Mouse (Mus musculus) embryonic facial prominence, embryonic 14.5 days (tissue): ENCODE results near the gene Mrpl20. TPM values are rescaled to one million over a fixed set of nuclear protein-coding genes. Genes with fewer than 3 reads are reported as not detected.
A peak's percentile ranks its signal among the peaks of the same experiment; 100 is the strongest.

Source experiments
- ATAC-seq: fragments of 200-750 bp; cut with Nextera tagmentation; 2 replicates; pipeline ENCODE4 v1.8.0; 2017; ENCODE audit warnings: low read depth, moderate number of reproducible peaks, moderate TSS enrichment
- DNase-seq: peaks from one replicate; pipeline ENCODE4 v3.0.0-alpha.2; 2015; ENCODE audit warnings: low spot score
- H3K27ac ChIP-seq: fragments of 300-500 bp; sonication (generic); replicated peaks from 2 replicates; pipeline ENCODE4 v1.5.1; 2014; ENCODE audit warnings: low read depth, mild to moderate bottlenecking, low read length, moderate library complexity
- H3K27me3 ChIP-seq: fragments of 300-500 bp; sonication (generic); replicated peaks from 2 replicates; pipeline ENCODE4 v1.6.1; 2014; ENCODE audit warnings: low read length; ENCODE audit not compliant: control insufficient read depth, insufficient read depth
- H3K36me3 ChIP-seq: fragments of 300-500 bp; sonication (generic); 2 replicates; pipeline ENCODE4 v1.6.1; 2014; ENCODE audit warnings: low read length, mixed read lengths; ENCODE audit not compliant: control insufficient read depth, insufficient read depth
- H3K4me1 ChIP-seq: fragments of 300-500 bp; sonication (generic); 2 replicates; pipeline ENCODE4 v1.6.1; 2014; ENCODE audit warnings: antibody characterized with exemption, low read length; ENCODE audit not compliant: control insufficient read depth, insufficient read depth
- H3K4me2 ChIP-seq: fragments of 300-500 bp; sonication (generic); 2 replicates; pipeline ENCODE4 v1.6.1; 2014; ENCODE audit warnings: low read depth, mild to moderate bottlenecking, low read length, moderate library complexity, mixed read lengths
- H3K4me3 ChIP-seq: fragments of 300-500 bp; sonication (generic); 2 replicates; pipeline ENCODE4 v1.5.1; 2014; ENCODE audit warnings: low read depth, mild to moderate bottlenecking, low read length
- H3K9ac ChIP-seq: fragments of 300-500 bp; sonication (generic); 2 replicates; pipeline ENCODE4 v1.6.1; 2014; ENCODE audit warnings: low read depth, mild to moderate bottlenecking, low read length, moderate library complexity, mixed read lengths
- H3K9me3 ChIP-seq: fragments of 300-500 bp; sonication (generic); 2 replicates; pipeline ENCODE4 v1.6.1; 2016; ENCODE audit warnings: low read length; ENCODE audit not compliant: control insufficient read depth
- WGBS: fragments of 180-500 bp; shearing (Covaris S2); extraction: QIAGEN DNeasy Blood & Tissue Kit; methylation state at CpG from one replicate; pipeline ENCODE4 v1.1.7; 2014; 5-methylcytosine and 5-hydroxymethylcytosine counted together
- polyA plus RNA-seq: library from polyadenylated mRNA; unstranded; fragments of >200 nt; fragmentation: Nextera tagmentation; extraction: Ambion mirVana; gene quantifications from 2 replicates; pipeline ENCODE4 v1.2.1, GENCODE M21; 2014

The Mrpl20 gene
- polyA plus RNA-seq, 1 experiment from 2014 or later: 219 TPM

DNA sequence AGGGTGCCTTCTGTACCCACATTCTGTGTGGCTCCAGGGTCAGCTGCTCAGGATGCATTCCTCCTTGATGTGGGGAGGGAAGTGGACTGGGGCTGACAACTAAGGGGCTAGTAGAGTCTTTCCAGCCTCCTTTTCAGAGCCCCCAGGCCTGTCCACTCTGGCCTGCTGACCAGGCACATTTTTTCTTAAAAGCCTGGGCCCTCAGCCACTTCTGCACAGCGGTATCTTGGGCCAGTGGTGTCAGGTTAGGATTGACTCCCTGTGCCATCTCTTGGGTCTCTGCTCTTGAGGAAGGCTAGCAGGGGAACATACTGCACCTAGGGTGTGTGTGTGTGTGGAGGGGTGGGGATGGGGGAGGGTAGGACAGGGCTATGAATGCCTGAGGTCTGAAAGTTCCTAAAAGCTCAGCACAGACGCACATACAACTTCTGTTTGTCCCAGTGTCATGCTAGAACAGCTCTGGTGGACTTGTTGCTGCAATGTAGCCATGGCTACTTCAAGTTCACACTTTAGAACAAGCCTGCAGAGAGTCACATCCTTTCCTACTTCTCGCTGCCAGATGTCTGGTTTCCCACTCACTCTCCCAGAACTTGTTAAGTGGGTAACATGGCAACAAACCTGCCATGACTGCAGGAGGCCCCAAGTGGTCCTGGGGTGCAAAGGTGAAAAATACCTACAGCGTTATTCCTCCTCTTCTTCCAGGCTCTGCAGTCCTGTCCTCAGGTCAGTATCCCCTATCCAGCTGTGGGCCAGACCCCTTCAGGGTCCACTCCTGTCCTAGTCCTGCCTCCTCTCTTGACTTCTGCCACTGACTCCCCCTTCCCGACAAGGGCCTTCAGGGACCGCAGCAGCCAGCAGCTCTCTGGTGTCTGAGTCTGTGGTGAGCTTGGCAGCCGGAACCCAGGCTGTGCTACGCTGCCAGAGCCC, 37.7 kb downstream of the Mrpl20 start:
- Histone ChIP-seq H3K4me3 (peak overlapping the region; percentile 52), H3K27ac (peak overlapping the region; percentile 81), H3K4me2 (peak overlapping the region; percentile 94), H3K27me3 (no peaks in the 10 kb centered on the region), H3K9ac (peak overlapping the region; percentile 69), H3K9me3 (no peaks in the 10 kb centered on the region), H3K36me3 (peaks cover 14% of the 10 kb centered on the region; the same call in 1 of the 2 replicates), H3K4me1 (peaks cover 30% of the 10 kb centered on the region)
- DNase-seq: no peak
- ATAC-seq: no peak
- WGBS: 4% methylated on average over 7 of the region's 8 CpGs

DNA sequence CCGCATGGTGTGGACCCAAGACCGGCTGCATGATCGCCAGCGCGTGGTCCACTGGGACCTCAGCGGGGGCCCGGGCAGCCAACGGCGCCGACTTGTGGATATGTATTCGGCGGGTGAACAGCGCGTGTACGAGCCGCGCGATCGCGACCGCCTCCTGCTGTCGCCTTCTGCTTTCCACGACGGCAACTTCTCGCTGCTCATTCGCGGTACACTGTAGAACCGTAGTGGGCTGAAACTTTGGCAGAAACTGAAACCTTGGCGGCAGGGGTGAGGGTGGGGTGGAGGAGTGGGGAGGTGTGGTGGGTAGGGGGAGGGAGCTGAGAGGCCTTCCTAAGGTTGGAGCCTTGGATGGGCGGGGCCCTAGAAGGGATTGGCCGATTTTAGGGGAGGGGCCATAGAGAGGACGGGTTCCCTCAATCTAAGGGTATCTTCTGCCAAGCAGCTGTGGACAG, 38.4 kb downstream of the Mrpl20 start:
- peaks cover 14% of the 10 kb centered on the region; the same call in 1 of the 2 replicates for H3K36me3 ChIP-seq
- no peaks in the 10 kb centered on the region for H3K27me3 ChIP-seq
- H3K9ac ChIP-seq: peak overlapping the region; percentile 69
- WGBS: under 1% methylated on average over 31 of the region's 32 CpGs
- DNase-seq (peak; percentile 89), ATAC-seq (peak; percentile 58)
- peak overlapping the region; percentile 94 for H3K4me2 ChIP-seq
- peak overlapping the region; percentile 81 for H3K27ac ChIP-seq
- peaks cover 30% of the 10 kb centered on the region for H3K4me1 ChIP-seq
- peak overlapping the region; percentile 52 for H3K4me3 ChIP-seq
- no peaks in the 10 kb centered on the region for H3K9me3 ChIP-seq

DNA sequence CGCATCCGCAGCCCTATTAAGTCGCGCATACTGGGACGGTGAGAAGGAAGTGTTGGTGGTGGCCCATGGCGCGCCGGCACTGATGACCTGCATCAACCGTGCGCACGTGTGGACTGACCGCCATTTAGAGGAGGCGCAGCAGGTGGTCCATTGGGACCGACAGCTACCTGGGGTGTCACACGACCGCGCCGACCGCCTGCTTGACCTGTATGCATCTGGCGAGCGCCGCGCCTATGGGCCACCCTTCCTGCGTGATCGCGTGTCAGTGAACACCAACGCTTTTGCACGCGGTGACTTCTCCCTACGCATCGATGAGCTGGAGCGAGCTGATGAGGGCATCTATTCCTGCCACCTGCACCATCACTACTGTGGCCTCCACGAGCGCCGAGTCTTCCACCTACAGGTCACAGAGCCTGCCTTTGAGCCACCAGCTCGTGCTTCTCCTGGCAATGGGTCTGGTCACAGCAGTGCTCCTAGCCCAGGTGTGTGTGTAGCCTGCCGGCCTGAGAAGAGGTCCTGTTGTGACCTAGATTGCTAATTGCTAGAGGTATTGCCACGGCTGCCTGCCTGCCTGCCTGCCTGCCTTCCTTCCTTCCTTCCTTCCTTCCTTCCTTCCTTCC, 39.1 kb downstream of the Mrpl20 start:
- H3K27ac ChIP-seq: no peak overlapping the region
- H3K4me2 ChIP-seq: peak overlapping the region; percentile 94
- H3K9ac ChIP-seq: no peak overlapping the region
- peak overlapping the region; percentile 52 for H3K4me3 ChIP-seq
- H3K27me3 ChIP-seq: no peaks in the 10 kb centered on the region
- no peak for ATAC-seq
- peaks cover 14% of the 10 kb centered on the region; the same call in 1 of the 2 replicates for H3K36me3 ChIP-seq
- WGBS: 42% methylated on average over 38 of the region's 38 CpGs
- DNase-seq: no peak
- peaks cover 34% of the 10 kb centered on the region for H3K4me1 ChIP-seq
- H3K9me3 ChIP-seq: no peaks in the 10 kb centered on the region

DNA sequence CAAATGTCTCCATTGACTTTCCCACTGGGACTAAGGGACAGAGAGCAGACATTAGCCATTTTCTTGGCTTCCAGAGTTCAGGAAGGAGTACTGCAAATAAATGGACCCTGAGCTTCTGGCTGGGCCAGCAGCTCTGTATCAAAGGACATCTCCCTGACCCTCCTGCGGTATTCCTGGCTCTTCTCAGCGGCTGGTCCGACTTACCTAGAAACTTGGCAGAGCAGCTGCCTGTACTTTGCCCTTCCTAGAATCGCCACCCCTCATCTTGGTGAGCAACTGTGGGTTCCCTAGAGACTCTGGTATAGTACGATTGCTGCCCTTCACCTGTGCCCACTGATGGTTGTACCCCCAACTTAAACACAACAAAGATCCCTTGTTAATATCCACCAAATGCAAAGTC, 40.6 kb downstream of the Mrpl20 start:
- no peak overlapping the region for H3K9ac ChIP-seq
- peaks cover 31% of the 10 kb centered on the region for H3K4me1 ChIP-seq
- H3K27me3 ChIP-seq: no peaks in the 10 kb centered on the region
- WGBS: 89% methylated on average over 5 of the region's 5 CpGs
- no peak overlapping the region for H3K27ac ChIP-seq
- no peak for DNase-seq
- H3K9me3 ChIP-seq: no peaks in the 10 kb centered on the region
- H3K4me3 ChIP-seq: no peak overlapping the region
- no peak for ATAC-seq
- no peak overlapping the region for H3K4me2 ChIP-seq
- H3K36me3 ChIP-seq: peaks cover 14% of the 10 kb centered on the region; the same call in 1 of the 2 replicates

DNA sequence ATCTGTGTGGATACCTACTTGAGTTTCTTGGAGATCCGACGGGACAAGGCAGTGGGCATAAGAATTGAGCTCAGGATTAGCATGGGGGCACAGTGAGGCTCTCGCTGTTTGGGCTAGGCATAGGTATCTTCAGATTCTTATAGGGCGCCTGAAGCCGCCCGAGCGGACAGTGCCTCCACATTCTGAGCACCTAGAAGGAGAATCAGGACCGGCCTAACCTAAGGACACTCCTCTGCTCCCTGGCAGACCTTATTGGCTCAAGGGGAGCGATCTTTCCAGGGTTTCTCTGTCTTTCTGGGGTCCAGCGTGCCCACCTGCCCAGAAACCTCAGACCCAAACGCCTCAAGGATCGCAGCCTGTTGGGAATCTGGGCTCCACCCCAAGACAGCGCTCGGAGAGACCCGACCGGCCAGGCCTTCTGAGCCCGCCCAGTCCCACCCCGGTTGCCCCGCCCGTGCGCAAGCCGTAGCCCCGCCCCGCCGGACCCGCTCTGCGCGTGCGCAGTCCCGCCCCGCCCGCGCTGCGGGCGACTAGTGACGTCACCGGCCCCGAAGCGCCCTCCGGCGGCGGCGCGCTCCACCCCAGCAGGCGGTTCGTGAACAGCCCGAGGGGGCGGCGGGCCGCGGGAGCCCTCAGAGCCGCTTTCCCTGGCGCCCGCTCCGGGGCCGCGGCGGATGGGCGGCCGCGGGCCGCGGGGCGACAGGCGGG, 44.3 kb downstream of the Mrpl20 start, which contains the start of gene Dvl1:
Gene Dvl1, plus strand, starts transcription at position 532 of the 708 bp plus-strand sequence.
- peak within 1 kb of the TSS; percentile 72 for H3K27ac ChIP-seq

DNA sequence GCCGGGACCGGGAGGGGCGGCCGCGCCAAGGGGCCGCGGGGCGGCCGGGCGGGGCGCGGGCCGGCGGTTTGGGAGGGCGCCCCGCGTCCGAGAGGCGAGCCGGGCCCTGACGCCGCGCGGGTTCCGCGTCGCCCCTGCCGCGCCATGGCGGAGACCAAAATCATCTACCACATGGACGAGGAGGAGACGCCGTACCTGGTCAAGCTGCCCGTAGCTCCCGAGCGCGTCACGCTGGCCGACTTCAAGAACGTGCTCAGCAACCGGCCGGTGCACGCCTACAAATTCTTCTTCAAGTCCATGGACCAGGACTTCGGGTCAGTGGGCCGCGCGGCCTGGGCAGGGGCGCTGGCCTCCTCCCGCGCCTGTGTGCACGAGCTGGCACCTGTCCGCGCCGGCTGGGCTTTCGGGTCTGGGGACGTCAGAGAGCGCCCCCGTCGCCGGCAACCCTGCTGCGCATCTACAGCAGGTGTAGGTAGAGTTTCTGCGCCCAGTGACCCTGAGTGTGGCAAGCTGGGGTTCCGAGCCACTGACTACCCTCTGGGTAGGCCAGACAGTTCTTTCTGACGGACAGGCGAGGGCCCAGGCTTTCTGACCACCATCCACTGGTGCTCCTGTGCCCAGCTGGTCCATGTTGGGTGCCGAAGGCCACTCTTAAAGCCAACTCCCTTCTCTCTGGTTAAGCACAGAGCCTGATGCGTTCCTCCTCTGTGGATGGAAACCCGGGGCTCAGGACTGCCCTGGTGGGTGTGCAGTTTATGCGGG, 45.1 kb downstream of the Mrpl20 start:
- DNase-seq (peak; percentile 19), ATAC-seq (peak; percentile 55)
- Histone ChIP-seq H3K27ac (peak overlapping the region; percentile 69), H3K27me3 (no peaks in the 10 kb centered on the region), H3K4me3 (peak overlapping the region; percentile 86), H3K4me2 (peak overlapping the region; percentile 96), H3K36me3 (peaks cover 8% of the 10 kb centered on the region; the same call in 1 of the 2 replicates), H3K9ac (peak overlapping the region; percentile 80), H3K4me1 (peaks cover 15% of the 10 kb centered on the region), H3K9me3 (no peaks in the 10 kb centered on the region)
- 4% methylated on average over 33 of the region's 69 CpGs for WGBS

More for the DNA sequence above, 44.3 kb downstream of the Mrpl20 start, which contains the start of gene Dvl1:
- DNase-seq: peak; percentile 94
- Histone ChIP-seq H3K4me3 (peak within 1 kb of the TSS; percentile 86), H3K9ac (peak within 1 kb of the TSS; percentile 80), H3K4me1 (peaks cover 15% of the 10 kb centered on the region), H3K9me3 (no peaks in the 10 kb centered on the region), H3K4me2 (peak within 1 kb of the TSS; percentile 96), H3K27me3 (no peaks in the 10 kb centered on the region), H3K36me3 (peaks cover 8% of the 10 kb centered on the region; the same call in 1 of the 2 replicates)
- 8% methylated on average over 12 of the region's 65 CpGs for WGBS
- peak; percentile 92 for ATAC-seq

DNA sequence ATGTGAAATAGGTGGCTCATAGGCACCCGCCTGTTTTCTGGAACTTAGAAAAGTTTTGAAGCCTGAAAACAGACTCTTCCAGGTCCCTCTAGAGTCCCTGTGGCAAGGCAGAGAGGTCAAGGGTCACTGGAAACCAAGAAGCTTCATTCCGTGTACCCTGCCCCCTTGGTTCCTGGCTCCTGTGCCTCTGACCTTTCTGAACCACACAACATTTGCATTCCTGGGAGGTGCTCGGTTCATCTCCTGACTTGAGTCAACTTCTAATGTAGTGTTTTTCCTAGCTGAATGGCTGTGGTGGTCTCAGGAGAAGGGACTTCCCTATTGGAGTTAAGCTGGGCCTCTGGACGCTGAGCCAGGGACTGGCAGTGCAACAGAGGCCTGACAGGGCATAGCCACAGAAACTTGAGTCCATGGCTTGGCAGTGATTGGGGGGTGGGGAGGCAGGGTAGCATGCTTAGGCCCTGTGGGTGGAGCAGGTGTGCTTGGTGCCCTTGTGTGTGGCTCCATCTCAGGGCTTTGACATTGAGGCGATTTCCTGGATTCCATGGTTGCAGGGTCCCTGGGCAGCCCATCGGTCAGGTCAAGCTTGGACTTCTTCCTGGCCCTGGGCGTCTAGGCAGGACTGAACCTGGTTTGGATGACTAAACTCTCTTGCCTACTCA, 45.9 kb downstream of the Mrpl20 start:
- H3K4me1 ChIP-seq: peaks cover 15% of the 10 kb centered on the region
- 62% methylated on average over 7 of the region's 7 CpGs for WGBS
- H3K9me3 ChIP-seq: no peaks in the 10 kb centered on the region

More for the DNA sequence above, 45.9 kb downstream of the Mrpl20 start:
- H3K4me2 ChIP-seq: peak overlapping the region; percentile 96
- peak overlapping the region; percentile 86 for H3K4me3 ChIP-seq
- ATAC-seq (no peak), DNase-seq (no peak)
- H3K27me3 ChIP-seq: no peaks in the 10 kb centered on the region
- H3K36me3 ChIP-seq: 0 out of 2 replicates have a peak, but pooled peaks cover 6% of the 10 kb centered on the region
- no peak overlapping the region for H3K27ac ChIP-seq
- H3K9ac ChIP-seq: peak overlapping the region; percentile 80
